Mouse (Mus musculus) embryonic facial prominence, embryonic 11.5 days (tissue): ENCODE measurements around the gene Ndufa5. TPM values are rescaled to one million over a fixed set of nuclear protein-coding genes. Genes with fewer than 3 reads are reported as not detected.

ENCODE experiments used
- ATAC-seq: fragments of 200-750 bp; cut with Nextera tagmentation; replicated peaks from 2 replicates; pipeline ENCODE4 v1.8.0; 2017; ENCODE audit warnings: low read depth; ENCODE audit not compliant: insufficient number of reproducible peaks, low FRiP score, low TSS enrichment
- DNase-seq: peaks from one replicate; pipeline ENCODE4 v3.0.0-alpha.2; 2015; ENCODE audit warnings: low spot score
- H3K27ac ChIP-seq: fragments of 300-500 bp; sonication (generic); replicated peaks from 2 replicates; pipeline ENCODE4 v1.5.1; 2014; ENCODE audit warnings: mild to moderate bottlenecking, low read depth, low read length, control low read depth
- H3K27me3 ChIP-seq: fragments of 300-500 bp; sonication (generic); 2 replicates; pipeline ENCODE4 v1.6.1; 2014; ENCODE audit warnings: mild to moderate bottlenecking, low read length, moderate library complexity, mixed read lengths; ENCODE audit not compliant: control insufficient read depth, insufficient read depth
- H3K36me3 ChIP-seq: fragments of 300-500 bp; sonication (generic); replicated peaks from 2 replicates; pipeline ENCODE4 v1.6.1; 2014; ENCODE audit warnings: low read depth, mild to moderate bottlenecking, low read length, moderate library complexity, mixed read lengths; ENCODE audit not compliant: control insufficient read depth, insufficient read depth
- H3K4me1 ChIP-seq: fragments of 300-500 bp; sonication (generic); 2 replicates; pipeline ENCODE4 v1.6.1; 2014; ENCODE audit warnings: low read length, mixed read lengths; ENCODE audit not compliant: control insufficient read depth, insufficient read depth
- H3K4me2 ChIP-seq: fragments of 300-500 bp; sonication (generic); 2 replicates; pipeline ENCODE4 v1.6.1; 2014; ENCODE audit warnings: low read depth, mild to moderate bottlenecking, control low read depth, low read length, moderate library complexity
- H3K4me3 ChIP-seq: fragments of 300-500 bp; sonication (generic); 2 replicates; pipeline ENCODE4 v1.5.1; 2014; ENCODE audit warnings: low read depth, low read length, control low read depth
- H3K9ac ChIP-seq: fragments of 300-500 bp; sonication (generic); replicated peaks from 2 replicates; pipeline ENCODE4 v1.6.1; 2014; ENCODE audit warnings: mild to moderate bottlenecking, control low read depth, low read length
- H3K9me3 ChIP-seq: fragments of 300-500 bp; sonication (generic); replicated peaks from 2 replicates; pipeline ENCODE4 v1.6.1; 2016; ENCODE audit warnings: mild to moderate bottlenecking, low read length, inconsistent platforms, mixed read lengths; ENCODE audit not compliant: control insufficient read depth
- WGBS: fragments of 180-500 bp; shearing (Covaris S2); extraction: QIAGEN DNeasy Blood & Tissue Kit; methylation state at CpG from one replicate; pipeline ENCODE4 v1.1.7; 2014; 5-methylcytosine and 5-hydroxymethylcytosine counted together
- polyA plus RNA-seq: library from polyadenylated mRNA; unstranded; fragments of >200 nt; fragmentation: Nextera tagmentation; extraction: Ambion mirVana; gene quantifications from 2 replicates; pipeline ENCODE4 v1.2.1, GENCODE M21; 2014

Gene Ndufa5
- polyA plus RNA-seq, 1 experiment from 2014 or later = 300 TPM

- Histone ChIP-seq H3K36me3 (no peaks in the 10 kb centered on the region), H3K27ac (no peak overlapping the region)
- WGBS = 78% methylated on average over 9 of the region's 9 CpGs
Observed at GRCm38 (mm10) chr6:24564081-24564480, 36.3 kb upstream of the Ndufa5 start.

GRCm38 (mm10) chr6:24555488-24555887 is 27.7 kb upstream of the Ndufa5 start:
- no peak overlapping the region for H3K4me3 ChIP-seq
- H3K27me3 ChIP-seq = no peaks in the 10 kb centered on the region
- no peaks in the 10 kb centered on the region for H3K36me3 ChIP-seq
- ATAC-seq (no peak), DNase-seq (peak; percentile 56)
- no peaks in the 10 kb centered on the region for H3K4me1 ChIP-seq
- WGBS = 36% methylated on average over 2 of the region's 2 CpGs
- H3K9me3 ChIP-seq = no peaks in the 10 kb centered on the region
- no peak overlapping the region for H3K27ac ChIP-seq
- H3K4me2 ChIP-seq = no peak overlapping the region
- H3K9ac ChIP-seq = no peak overlapping the region

More at GRCm38 (mm10) chr6:24564081-24564480, 36.3 kb upstream of the Ndufa5 start:
- DNase-seq (no peak), ATAC-seq (no peak)
- Histone ChIP-seq H3K4me2 (no peak overlapping the region), H3K9me3 (no peaks in the 10 kb centered on the region), H3K4me1 (no peaks in the 10 kb centered on the region), H3K4me3 (no peak overlapping the region), H3K9ac (no peak overlapping the region), H3K27me3 (no peaks in the 10 kb centered on the region)

- no peak for DNase-seq
- Histone ChIP-seq H3K4me3 (no peak overlapping the region), H3K4me1 (no peaks in the 10 kb centered on the region), H3K27ac (no peak overlapping the region), H3K9me3 (no peaks in the 10 kb centered on the region), H3K27me3 (no peaks in the 10 kb centered on the region), H3K36me3 (no peaks in the 10 kb centered on the region), H3K4me2 (no peak overlapping the region), H3K9ac (no peak overlapping the region)
- WGBS = 62% methylated on average over 11 of the region's 11 CpGs
- no peak for ATAC-seq
Observed at GRCm38 (mm10) chr6:24554427-24555086, 26.7 kb upstream of the Ndufa5 start.

GRCm38 (mm10) chr6:24552046-24552445 is 24.2 kb upstream of the Ndufa5 start:
- H3K4me1 ChIP-seq = no peaks in the 10 kb centered on the region
- no peak overlapping the region for H3K27ac ChIP-seq
- H3K4me3 ChIP-seq = no peak overlapping the region
- no peak for ATAC-seq
- no peak overlapping the region for H3K4me2 ChIP-seq
- 76% methylated on average over 7 of the region's 7 CpGs for WGBS
- H3K36me3 ChIP-seq = no peaks in the 10 kb centered on the region
- no peaks in the 10 kb centered on the region for H3K27me3 ChIP-seq
- H3K9me3 ChIP-seq = no peaks in the 10 kb centered on the region
- no peak for DNase-seq
- H3K9ac ChIP-seq = no peak overlapping the region

GRCm38 (mm10) chr6:24549801-24550200 is 22.0 kb upstream of the Ndufa5 start:
- Histone ChIP-seq H3K36me3 (no peaks in the 10 kb centered on the region), H3K4me1 (no peaks in the 10 kb centered on the region), H3K27me3 (no peaks in the 10 kb centered on the region), H3K27ac (no peak overlapping the region), H3K4me2 (no peak overlapping the region), H3K4me3 (no peak overlapping the region), H3K9me3 (no peaks in the 10 kb centered on the region), H3K9ac (no peak overlapping the region)
- ATAC-seq = no peak
- no peak for DNase-seq
- 77% methylated on average over 2 of the region's 2 CpGs for WGBS

- no peaks in the 10 kb centered on the region for H3K9me3 ChIP-seq
- DNase-seq (no peak), ATAC-seq (no peak)
- H3K4me1 ChIP-seq = no peaks in the 10 kb centered on the region
- 78% methylated on average over 1 of the region's 1 CpGs for WGBS
- H3K4me2 ChIP-seq = no peak overlapping the region
- H3K9ac ChIP-seq = no peak overlapping the region
- H3K27me3 ChIP-seq = no peaks in the 10 kb centered on the region
- no peak overlapping the region for H3K4me3 ChIP-seq
- no peak overlapping the region for H3K27ac ChIP-seq
- no peaks in the 10 kb centered on the region for H3K36me3 ChIP-seq
Observed at GRCm38 (mm10) chr6:24546716-24547420, 19.1 kb upstream of the Ndufa5 start.

- H3K4me2 ChIP-seq = no peak overlapping the region
- 68% methylated on average over 6 of the region's 6 CpGs for WGBS
- no peaks in the 10 kb centered on the region for H3K9me3 ChIP-seq
- H3K4me3 ChIP-seq = no peak overlapping the region
- H3K4me1 ChIP-seq = no peaks in the 10 kb centered on the region
- ATAC-seq = no peak
- H3K9ac ChIP-seq = no peak overlapping the region
- no peak for DNase-seq
- H3K27ac ChIP-seq = no peak overlapping the region
- H3K36me3 ChIP-seq = no peaks in the 10 kb centered on the region
- H3K27me3 ChIP-seq = no peaks in the 10 kb centered on the region
Observed at GRCm38 (mm10) chr6:24543119-24543591, 15.3 kb upstream of the Ndufa5 start.

GRCm38 (mm10) chr6:24542393-24542792 is 14.6 kb upstream of the Ndufa5 start:
- Histone ChIP-seq H3K4me2 (no peak overlapping the region), H3K9me3 (no peaks in the 10 kb centered on the region), H3K4me1 (no peaks in the 10 kb centered on the region), H3K27me3 (no peaks in the 10 kb centered on the region), H3K36me3 (no peaks in the 10 kb centered on the region), H3K27ac (no peak overlapping the region), H3K4me3 (no peak overlapping the region), H3K9ac (no peak overlapping the region)
- DNase-seq = no peak
- no peak for ATAC-seq
